Mouse (Mus musculus): ENCODE results near the gene Dgat2. TPM values are rescaled to one million over a fixed set of nuclear protein-coding genes. Genes with fewer than 3 reads are reported as not detected.

Dgat2 gene
- polyA plus RNA-seq, 1 experiment from 2014 or later, result 1,691 TPM

DNA sequence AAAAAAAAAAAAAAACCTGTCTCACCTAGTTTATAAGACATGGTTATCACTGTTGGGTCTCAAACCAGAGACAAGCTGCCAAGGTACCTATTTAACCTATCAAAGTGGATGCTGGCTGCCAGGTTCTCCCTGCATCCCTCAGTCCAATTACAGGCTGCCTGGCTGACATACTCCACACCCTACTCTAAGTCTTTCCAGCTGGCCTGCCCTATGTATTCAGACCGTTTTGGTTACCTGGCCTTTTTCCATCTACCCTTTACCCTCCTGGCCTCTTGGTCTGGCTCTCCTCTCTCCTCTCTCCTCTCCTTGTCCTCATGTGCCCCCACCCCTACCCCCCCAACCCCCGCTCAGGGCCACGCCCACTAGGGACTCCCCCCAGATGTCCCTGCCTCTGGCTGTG, 65.7 kb downstream of the Dgat2 start:
- H3K27me3 ChIP-seq (replicated peaks; ENCODE audit: control insufficient read depth, insufficient read depth, low read length), result no peaks in the 10 kb centered on the region
- H3K27ac ChIP-seq (ENCODE audit: low read depth, low read length), result no peak overlapping the region
- no peaks in the 10 kb centered on the region; the same call in 1 of the 2 replicates for H3K36me3 ChIP-seq (ENCODE audit: control insufficient read depth, insufficient read depth)
- H3K9ac ChIP-seq (ENCODE audit: low read depth, low read length), result no peak overlapping the region
- 73% methylated on average over 3 of the region's 3 CpGs for WGBS
- H3K4me3 ChIP-seq (ENCODE audit: low read depth, low read length), result no peak overlapping the region
- no peaks in the 10 kb centered on the region for H3K9me3 ChIP-seq (ENCODE audit: control insufficient read depth)
- no peak for TF ChIP-seq CTCF (IDR thresholded peaks at IDR 0.05; ENCODE audit: low read depth)
- 0 out of 2 replicates have a peak, but pooled peaks cover 2% of the 10 kb centered on the region for H3K4me1 ChIP-seq (replicated peaks; ENCODE audit: control insufficient read depth, insufficient read depth, low read length)
- ATAC-seq, result no peak
- H3K4me2 ChIP-seq (replicated peaks; ENCODE audit: low read depth), result no peak overlapping the region

DNA sequence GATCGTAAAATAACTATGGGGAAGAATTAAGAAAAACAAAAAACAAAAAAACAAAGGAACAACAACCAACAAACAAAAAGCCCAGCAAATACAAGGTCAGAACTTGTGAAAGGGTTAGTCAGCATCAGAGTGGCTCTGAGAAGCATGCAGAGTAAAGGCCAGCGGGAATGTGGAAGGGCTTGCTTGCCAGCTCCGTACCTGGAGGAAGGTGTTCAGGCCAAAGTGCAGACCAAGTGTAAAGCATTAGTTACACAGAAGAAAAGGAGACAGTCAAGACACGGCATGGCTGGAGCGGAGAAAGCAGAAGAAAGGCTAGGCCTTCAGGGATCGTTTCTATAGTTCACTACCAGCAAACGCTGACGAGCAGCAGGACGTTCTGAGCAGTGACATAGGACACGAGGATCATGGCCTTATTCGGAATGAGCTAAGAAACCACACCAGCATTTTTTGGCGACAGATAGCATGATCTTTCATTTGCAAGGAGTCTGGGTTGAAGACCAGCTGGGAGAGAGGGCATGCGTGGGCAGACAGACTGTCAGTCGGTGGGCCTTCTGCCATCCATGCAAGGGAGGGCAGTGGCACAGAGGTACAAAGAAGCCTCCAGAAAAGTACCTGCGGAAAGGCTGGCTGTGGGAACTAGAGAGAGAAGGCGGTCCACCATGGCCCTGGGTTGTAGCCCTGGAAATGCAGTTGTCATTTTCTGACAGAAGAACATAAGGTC, 68.4 kb downstream of the Dgat2 start:
- H3K4me1 ChIP-seq (replicated peaks; ENCODE audit: control insufficient read depth, insufficient read depth, low read length), result 0 out of 2 replicates have a peak, but pooled peaks cover 2% of the 10 kb centered on the region
- 64% methylated on average over 16 of the region's 16 CpGs for WGBS
- no peaks in the 10 kb centered on the region; the same call in 1 of the 2 replicates for H3K36me3 ChIP-seq (ENCODE audit: control insufficient read depth, insufficient read depth)
- H3K4me3 ChIP-seq (ENCODE audit: low read depth, low read length), result no peak overlapping the region
- 0 out of 2 replicates have a peak overlapping the region, but pooled peaks have one; percentile 17 for H3K27ac ChIP-seq (ENCODE audit: low read depth, low read length)
- H3K9ac ChIP-seq (ENCODE audit: low read depth, low read length), result no peak overlapping the region
- no peak for TF ChIP-seq CTCF (IDR thresholded peaks at IDR 0.05; ENCODE audit: low read depth)
- H3K4me2 ChIP-seq (replicated peaks; ENCODE audit: low read depth), result no peak overlapping the region
- no peaks in the 10 kb centered on the region for H3K27me3 ChIP-seq (replicated peaks; ENCODE audit: control insufficient read depth, insufficient read depth, low read length)
- H3K9me3 ChIP-seq (ENCODE audit: control insufficient read depth), result no peaks in the 10 kb centered on the region
- no peak for ATAC-seq

DNA sequence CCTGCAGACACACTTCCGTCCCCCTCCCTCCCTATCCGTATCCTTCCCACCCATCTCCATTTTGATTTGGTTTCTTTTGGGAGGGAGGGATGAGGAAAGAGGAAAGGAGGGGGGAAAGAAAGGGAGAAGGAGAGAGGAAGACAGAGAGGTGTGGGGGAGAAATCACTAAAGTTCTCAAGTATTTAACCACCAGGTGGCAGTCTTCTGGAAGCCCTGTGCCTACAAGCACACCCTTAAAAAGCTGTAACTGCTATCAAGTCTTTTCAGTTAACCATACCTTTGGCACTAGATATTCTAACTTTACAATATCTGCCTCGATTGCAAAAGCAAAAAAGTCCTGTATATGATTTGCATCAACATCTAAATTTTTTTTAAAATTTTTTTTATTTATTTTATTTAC, 75.0 kb downstream of the Dgat2 start:
- H3K4me2 ChIP-seq (replicated peaks; ENCODE audit: low read depth), result no peak overlapping the region
- no peak overlapping the region for H3K9ac ChIP-seq (ENCODE audit: low read depth, low read length)
- H3K4me3 ChIP-seq (ENCODE audit: low read depth, low read length), result no peak overlapping the region
- no peaks in the 10 kb centered on the region; the same call in 1 of the 2 replicates for H3K36me3 ChIP-seq (ENCODE audit: control insufficient read depth, insufficient read depth)
- H3K4me1 ChIP-seq (replicated peaks; ENCODE audit: control insufficient read depth, insufficient read depth, low read length), result no peaks in the 10 kb centered on the region
- no peaks in the 10 kb centered on the region for H3K27me3 ChIP-seq (replicated peaks; ENCODE audit: control insufficient read depth, insufficient read depth, low read length)
- 45% methylated on average over 3 of the region's 3 CpGs for WGBS
- H3K9me3 ChIP-seq (ENCODE audit: control insufficient read depth), result no peaks in the 10 kb centered on the region
- peak; percentile 81 for TF ChIP-seq CTCF (IDR thresholded peaks at IDR 0.05; ENCODE audit: low read depth)
- no peak for ATAC-seq
- H3K27ac ChIP-seq (ENCODE audit: low read depth, low read length), result no peak overlapping the region

DNA sequence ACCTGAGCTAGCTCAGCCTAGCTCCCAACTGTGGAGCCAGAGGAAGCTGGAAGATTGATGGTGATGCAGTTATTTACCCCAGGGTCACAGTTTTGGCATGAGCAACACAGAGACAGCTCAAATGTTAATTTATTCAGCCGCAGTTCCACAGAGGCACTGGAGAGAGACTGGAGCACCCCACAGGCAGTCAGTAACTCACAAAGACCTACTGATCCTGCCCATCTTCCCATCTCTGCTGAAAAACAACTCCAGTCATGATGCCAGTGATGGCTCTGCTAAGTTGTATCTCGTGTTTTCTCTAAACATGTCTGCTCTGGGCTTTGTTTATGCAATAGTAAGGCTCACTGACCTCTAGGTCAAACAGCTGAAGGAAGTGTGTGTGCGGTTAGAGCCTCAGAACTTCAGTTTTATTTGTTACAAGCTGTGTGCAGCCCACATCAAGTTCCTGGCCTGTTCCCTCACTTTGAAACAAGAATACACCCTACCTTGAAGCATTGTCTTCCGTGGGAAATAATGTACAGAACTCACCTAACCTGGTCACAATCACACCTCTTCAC, 75.7 kb downstream of the Dgat2 start:
- no peak overlapping the region for H3K4me2 ChIP-seq (replicated peaks; ENCODE audit: low read depth)
- no peaks in the 10 kb centered on the region for H3K4me1 ChIP-seq (replicated peaks; ENCODE audit: control insufficient read depth, insufficient read depth, low read length)
- no peak for ATAC-seq
- no peak for TF ChIP-seq CTCF (IDR thresholded peaks at IDR 0.05; ENCODE audit: low read depth)
- no peaks in the 10 kb centered on the region for H3K9me3 ChIP-seq (ENCODE audit: control insufficient read depth)
- WGBS, result 49% methylated on average over 4 of the region's 4 CpGs
- H3K9ac ChIP-seq (ENCODE audit: low read depth, low read length), result no peak overlapping the region
- no peak overlapping the region for H3K27ac ChIP-seq (ENCODE audit: low read depth, low read length)
- H3K27me3 ChIP-seq (replicated peaks; ENCODE audit: control insufficient read depth, insufficient read depth, low read length), result no peaks in the 10 kb centered on the region
- no peak overlapping the region for H3K4me3 ChIP-seq (ENCODE audit: low read depth, low read length)
- H3K36me3 ChIP-seq (ENCODE audit: control insufficient read depth, insufficient read depth), result no peaks in the 10 kb centered on the region; the same call in 1 of the 2 replicates

Other genes with a start within 250 kb of the Dgat2 start
- gene Uvrag, start 41.6 kb downstream of the Dgat2 start, polyA plus RNA-seq (2015; fragmentation: Nextera tagmentation; extraction: Ambion mirVana), result 12.0 and 17.4 TPM in 2 replicates
- gene Mogat2, start 55.9 kb upstream of the Dgat2 start, polyA plus RNA-seq (2015; fragmentation: Nextera tagmentation; extraction: Ambion mirVana), result 362 and 402 TPM in 2 replicates
- gene Map6, start 84.7 kb upstream of the Dgat2 start, polyA plus RNA-seq (2015; fragmentation: Nextera tagmentation; extraction: Ambion mirVana), result 3.7 and 4.1 TPM in 2 replicates
- gene Serpinh1, start 170.5 kb upstream of the Dgat2 start, polyA plus RNA-seq (2015; fragmentation: Nextera tagmentation; extraction: Ambion mirVana), result 199 and 204 TPM in 2 replicates
- gene Gdpd5, start 198.7 kb upstream of the Dgat2 start, polyA plus RNA-seq (2015; fragmentation: Nextera tagmentation; extraction: Ambion mirVana), result 15.7 and 16.9 TPM in 2 replicates

Measured in intestine, postnatal 0 days (tissue).